Comparison of ENCODE assay signal across 34 mouse cellular contexts in the genomic region with DNA sequence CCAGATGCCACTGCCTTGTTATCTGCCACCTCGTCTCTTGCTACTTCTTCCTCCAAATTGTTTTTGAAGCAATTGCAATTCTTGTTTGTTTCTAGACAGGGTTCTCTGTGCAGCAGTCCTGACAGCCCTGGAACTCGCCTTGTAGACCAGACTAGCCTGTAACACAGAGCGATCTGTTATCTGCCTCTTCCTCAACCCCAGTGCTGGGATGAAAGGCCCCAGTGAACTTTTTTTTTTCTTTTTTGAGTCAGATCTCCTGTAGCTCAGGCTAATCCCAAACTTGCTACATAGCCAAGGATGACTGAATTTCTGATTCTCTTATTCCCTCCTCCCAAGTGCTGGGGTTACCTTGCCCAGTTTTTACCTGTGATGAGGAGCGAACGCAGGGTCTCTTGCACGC. TPM values are rescaled to one million over a fixed set of nuclear protein-coding genes. Genes with fewer than 3 reads are reported as not detected.
DNase-seq lines count a peak whose midpoint lies in the region; ATAC-seq and TF ChIP-seq lines count a peak whose summit lies in the region.
"Had no signal": no experiment of that assay in that cellular context is flagged by ENCODE, and none has a peak within 500 bp of the region (broad histone marks: within the 10 kb centered on the region; RNA-seq: fewer than 3 reads in every experiment).

No protein-coding gene starts in this region.

- TF ChIP-seq POLR2A in olfactory bulb, adult 2 months (IDR thresholded peaks at IDR 0.05; ENCODE audit: insufficient read depth, low read depth, low read length) = no peak

- no peaks in the 10 kb centered on the region for H3K27me3 ChIP-seq in kidney, embryonic 14.5 days (ENCODE audit: control insufficient read depth, insufficient read depth, low read length)
- H3K27me3 ChIP-seq in midbrain, postnatal 0 days (ENCODE audit: insufficient read depth, low read length) = no peaks in the 10 kb centered on the region
- no peaks in the 10 kb centered on the region for H3K27me3 ChIP-seq in midbrain, embryonic 15.5 days (replicated peaks)
- H3K27me3 ChIP-seq: embryonic facial prominence, embryonic 13.5 days; forebrain, embryonic 15.5 days; heart, embryonic 13.5 days had no signal

- H3K36me3 ChIP-seq in kidney, embryonic 14.5 days (ENCODE audit: control insufficient read depth, insufficient read depth, low read length) = no peaks in the 10 kb centered on the region
- H3K36me3 ChIP-seq in midbrain, postnatal 0 days (ENCODE audit: insufficient read depth, low read length) = no peaks in the 10 kb centered on the region
- H3K36me3 ChIP-seq in midbrain, embryonic 15.5 days (replicated peaks) = no peaks in the 10 kb centered on the region
- H3K36me3 ChIP-seq: embryonic facial prominence, embryonic 10.5 days; forebrain, embryonic 12.5 days; forebrain, embryonic 15.5 days had no signal

- no peak for TF ChIP-seq CTCF in midbrain, postnatal 0 days (IDR thresholded peaks at IDR 0.05)
- no peak for TF ChIP-seq CTCF in olfactory bulb, adult 2 months (IDR thresholded peaks at IDR 0.05; ENCODE audit: insufficient read depth, low read depth, low read length)
- TF ChIP-seq CTCF in left cerebral cortex, adult 2 months (IDR thresholded peaks at IDR 0.05) = no peak

- no peak for DNase-seq in kidney, postnatal 4 days
- no peak for DNase-seq in midbrain, postnatal 0 days (ENCODE audit: low spot score)
- DNase-seq in left cerebral cortex, adult 2 months (ENCODE audit: extremely low spot score in 1 of 2, low spot score in 2 of 2) = no peak
- DNase-seq: adrenal gland, adult 8-10 months; adrenal gland, postnatal 25 days; B cell, adult 2 months; cerebellum, adult 11-12 months; cerebellum, adult 8-10 months; cerebellum, postnatal 10 days; cerebellum, postnatal 36 days; embryo, embryonic 11 days; gastrocnemius, postnatal 25 days; heart, adult 2 months; heart, postnatal 14 days; heart, postnatal 4 days had no signal

- 86% methylated on average over 6 of the region's 6 CpGs for WGBS in kidney, embryonic 14.5 days
- 90% methylated on average over 6 of the region's 6 CpGs for WGBS in midbrain, postnatal 0 days
- WGBS in midbrain, embryonic 15.5 days = 84% methylated on average over 6 of the region's 6 CpGs
- 87% methylated on average over 6 of the region's 6 CpGs for WGBS in olfactory bulb, adult 2 months

- H3K9ac ChIP-seq in kidney, embryonic 14.5 days (ENCODE audit: low read depth, low read length) = peak overlapping the region; percentile 4; the same call in 1 of the 2 replicates
- 0 out of 2 replicates have a peak overlapping the region, but pooled peaks have one; percentile 19 for H3K9ac ChIP-seq in midbrain, postnatal 0 days (replicated peaks; ENCODE audit: low read length, poor library complexity, severe bottlenecking)
- no peak overlapping the region for H3K9ac ChIP-seq in midbrain, embryonic 15.5 days
- H3K9ac ChIP-seq: embryonic facial prominence, embryonic 13.5 days; forebrain, embryonic 12.5 days; forebrain, embryonic 15.5 days; heart, embryonic 13.5 days had no signal

- H3K4me1 ChIP-seq in kidney, embryonic 14.5 days (ENCODE audit: control insufficient read depth, insufficient read depth, low read length) = peaks cover 19% of the 10 kb centered on the region; the same call in 1 of the 2 replicates
- H3K4me1 ChIP-seq in midbrain, postnatal 0 days (ENCODE audit: insufficient read depth, low read length) = peaks cover 28% of the 10 kb centered on the region
- H3K4me1 ChIP-seq in midbrain, embryonic 15.5 days = peaks cover 42% of the 10 kb centered on the region
- H3K4me1 ChIP-seq in olfactory bulb, adult 2 months (ENCODE audit: control insufficient read depth, insufficient read depth, low read length) = peaks cover 24% of the 10 kb centered on the region

- ATAC-seq in kidney, embryonic 14.5 days (ENCODE audit: low FRiP score, low TSS enrichment) = no peak
- no peak for ATAC-seq in midbrain, postnatal 0 days (ENCODE audit: low FRiP score)
- ATAC-seq in midbrain, embryonic 15.5 days (replicated peaks) = no peak
- ATAC-seq: forebrain, embryonic 15.5 days; hindbrain, embryonic 16.5 days had no signal

- H3K4me3 ChIP-seq in kidney, embryonic 14.5 days (ENCODE audit: low read length) = no peak overlapping the region
- no peak overlapping the region for H3K4me3 ChIP-seq in midbrain, postnatal 0 days (ENCODE audit: low read depth, low read length)
- H3K4me3 ChIP-seq in midbrain, embryonic 15.5 days = no peak overlapping the region
- no peak overlapping the region for H3K4me3 ChIP-seq in olfactory bulb, adult 2 months (ENCODE audit: insufficient read depth, low read depth, low read length)
- H3K4me3 ChIP-seq in left cerebral cortex, adult 2 months = no peak overlapping the region
- H3K4me3 ChIP-seq: embryonic facial prominence, embryonic 10.5 days; embryonic facial prominence, embryonic 13.5 days; erythroblast, embryonic 14.5 days; forebrain, embryonic 12.5 days; forebrain, embryonic 15.5 days; heart, adult 2 months; heart, embryonic 10.5 days; heart, embryonic 13.5 days had no signal

- no peak overlapping the region for H3K4me2 ChIP-seq in kidney, embryonic 14.5 days (replicated peaks; ENCODE audit: low read depth, low read length)
- H3K4me2 ChIP-seq in midbrain, postnatal 0 days (ENCODE audit: low read depth, low read length, poor library complexity, severe bottlenecking) = no peak overlapping the region
- no peak overlapping the region for H3K4me2 ChIP-seq in midbrain, embryonic 15.5 days
- H3K4me2 ChIP-seq: embryonic facial prominence, embryonic 13.5 days; forebrain, embryonic 12.5 days; forebrain, embryonic 15.5 days; heart, embryonic 13.5 days had no signal

- H3K9me3 ChIP-seq in kidney, embryonic 14.5 days (ENCODE audit: control insufficient read depth, low read length) = no peaks in the 10 kb centered on the region
- no peaks in the 10 kb centered on the region for H3K9me3 ChIP-seq in midbrain, postnatal 0 days (ENCODE audit: low read length)
- H3K9me3 ChIP-seq in midbrain, embryonic 15.5 days = no peaks in the 10 kb centered on the region
- H3K9me3 ChIP-seq: embryonic facial prominence, embryonic 13.5 days; forebrain, embryonic 12.5 days; forebrain, embryonic 15.5 days; G1E; heart, embryonic 10.5 days; heart, embryonic 13.5 days had no signal

- no peak overlapping the region for H3K27ac ChIP-seq in kidney, embryonic 14.5 days (ENCODE audit: low read depth, low read length)
- H3K27ac ChIP-seq in midbrain, postnatal 0 days (ENCODE audit: low read depth, low read length) = no peak overlapping the region
- H3K27ac ChIP-seq in midbrain, embryonic 15.5 days = no peak overlapping the region
- 0 out of 2 replicates have a peak overlapping the region, but pooled peaks have one; percentile 93 for H3K27ac ChIP-seq in olfactory bulb, adult 2 months (ENCODE audit: insufficient read depth, low read depth, low read length)
- no peak overlapping the region; the same call in 1 of the 2 replicates for H3K27ac ChIP-seq in left cerebral cortex, adult 2 months
- H3K27ac ChIP-seq: embryonic facial prominence, embryonic 10.5 days; forebrain, embryonic 12.5 days; forebrain, embryonic 15.5 days; heart, adult 2 months; heart, embryonic 13.5 days had no signal

- intact Hi-C loops in left cerebral cortex, adult 2 months (cut with DNase I) = no loop called here

RNA-seq across cellular contexts. Expression of gene Ccdc71, which starts 5.9 kb away (rescaled TPM):
- polyA plus RNA-seq in kidney, embryonic 14.5 days (2014; fragmentation: Nextera tagmentation; extraction: Ambion mirVana) = 50.7 and 54.7 TPM in 2 replicates
- 37.3 and 39.8 TPM in 2 replicates for total RNA-seq in midbrain, postnatal 0 days (2014; rRNA removed)
- 56.8 and 61.2 TPM in 2 replicates for polyA plus RNA-seq in midbrain, postnatal 0 days (2015; fragmentation: Nextera tagmentation; extraction: Ambion mirVana)
- polyA plus RNA-seq in midbrain, embryonic 15.5 days (2015; fragmentation: Nextera tagmentation; extraction: Ambion mirVana) = 70.2 and 71.4 TPM in 2 replicates
- polyA plus RNA-seq in olfactory bulb, adult 2 months (2012; ENCODE audit: insufficient read depth, insufficient read length, low replicate concordance, missing spikeins) = not detected in 2 replicates
- total RNA-seq in left cerebral cortex, adult 2 months (2021) = 10 to 100 TPM; 31.3 to 44.6 TPM

RNA-seq across cellular contexts. Expression of gene Klhdc8b, which starts 7.0 kb away (rescaled TPM):
- polyA plus RNA-seq in kidney, embryonic 14.5 days (2014; fragmentation: Nextera tagmentation; extraction: Ambion mirVana) = 21.6 and 22.9 TPM in 2 replicates
- 82.4 and 86.3 TPM in 2 replicates for total RNA-seq in midbrain, postnatal 0 days (2014; rRNA removed)
- 56.1 and 59.2 TPM in 2 replicates for polyA plus RNA-seq in midbrain, postnatal 0 days (2015; fragmentation: Nextera tagmentation; extraction: Ambion mirVana)
- polyA plus RNA-seq in midbrain, embryonic 15.5 days (2015; fragmentation: Nextera tagmentation; extraction: Ambion mirVana) = 82.8 and 87.3 TPM in 2 replicates
- not detected in 2 replicates for polyA plus RNA-seq in olfactory bulb, adult 2 months (2012; ENCODE audit: insufficient read depth, insufficient read length, low replicate concordance, missing spikeins)
- 10 to 100 TPM; 30.7 to 32.8 TPM for total RNA-seq in left cerebral cortex, adult 2 months (2021)

RNA-seq across cellular contexts. Expression of gene BC048562, which starts 18.1 kb away (rescaled TPM):
- polyA plus RNA-seq in kidney, embryonic 14.5 days (2014; fragmentation: Nextera tagmentation; extraction: Ambion mirVana) = not detected in 2 replicates
- not detected in 2 replicates for total RNA-seq in midbrain, postnatal 0 days (2014; rRNA removed)
- polyA plus RNA-seq in midbrain, postnatal 0 days (2015; fragmentation: Nextera tagmentation; extraction: Ambion mirVana) = not detected in 2 replicates
- polyA plus RNA-seq in midbrain, embryonic 15.5 days (2015; fragmentation: Nextera tagmentation; extraction: Ambion mirVana) = not detected in 2 replicates
- polyA plus RNA-seq in olfactory bulb, adult 2 months (2012; ENCODE audit: insufficient read depth, insufficient read length, low replicate concordance, missing spikeins) = not detected in 2 replicates
- total RNA-seq in left cerebral cortex, adult 2 months (2021) = not detected
- total RNA-seq: adrenal gland, adult 8-10 months; adrenal gland, postnatal 25 days; CH12.LX; gastrocnemius, adult 8-10 months; gastrocnemius, postnatal 25 days; granulocyte monocyte progenitor cell, adult 5-6 weeks; heart, adult 2 months; heart, postnatal 14 days; heart, postnatal 4 days had no signal
- polyA plus RNA-seq: brain, embryonic 14.5 days; cortical plate, adult 2 months; embryonic facial prominence, embryonic 10.5 days; embryonic facial prominence, embryonic 13.5 days; erythroblast, embryonic 14.5 days; forebrain, embryonic 12.5 days; forebrain, embryonic 15.5 days; heart, adult 2 months; heart, embryonic 10.5 days; heart, embryonic 13.5 days; heart, embryonic 16.5 days; hindbrain, embryonic 11.5 days; hindbrain, embryonic 16.5 days had no signal

RNA-seq across cellular contexts. Expression of gene Lamb2, which starts 25.1 kb away (rescaled TPM):
- polyA plus RNA-seq in kidney, embryonic 14.5 days (2014; fragmentation: Nextera tagmentation; extraction: Ambion mirVana) = 21.5 and 31.9 TPM in 2 replicates
- 56.5 and 169 TPM in 2 replicates for total RNA-seq in midbrain, postnatal 0 days (2014; rRNA removed)
- polyA plus RNA-seq in midbrain, postnatal 0 days (2015; fragmentation: Nextera tagmentation; extraction: Ambion mirVana) = 15.8 and 18.5 TPM in 2 replicates
- polyA plus RNA-seq in midbrain, embryonic 15.5 days (2015; fragmentation: Nextera tagmentation; extraction: Ambion mirVana) = 19.1 and 22.7 TPM in 2 replicates
- not detected in 2 replicates for polyA plus RNA-seq in olfactory bulb, adult 2 months (2012; ENCODE audit: insufficient read depth, insufficient read length, low replicate concordance, missing spikeins)
- total RNA-seq in left cerebral cortex, adult 2 months (2021) = 10 to 100 TPM; 28.2 to 29.4 TPM

RNA-seq across cellular contexts. Expression of gene Ccdc36, which starts 26.1 kb away (rescaled TPM):
- 1.8 and 2.9 TPM in 2 replicates for polyA plus RNA-seq in kidney, embryonic 14.5 days (2014; fragmentation: Nextera tagmentation; extraction: Ambion mirVana)
- total RNA-seq in midbrain, postnatal 0 days (2014; rRNA removed) = 1.5 and 2.0 TPM in 2 replicates
- 1.9 TPM in 2 replicates for polyA plus RNA-seq in midbrain, postnatal 0 days (2015; fragmentation: Nextera tagmentation; extraction: Ambion mirVana)
- 1.7 and 1.8 TPM in 2 replicates for polyA plus RNA-seq in midbrain, embryonic 15.5 days (2015; fragmentation: Nextera tagmentation; extraction: Ambion mirVana)
- polyA plus RNA-seq in olfactory bulb, adult 2 months (2012; ENCODE audit: insufficient read depth, insufficient read length, low replicate concordance, missing spikeins) = not detected in 2 replicates
- under 1 TPM; 0.26 to 0.29 TPM for total RNA-seq in left cerebral cortex, adult 2 months (2021)
- total RNA-seq: adrenal gland, postnatal 25 days; gastrocnemius, adult 8-10 months; gastrocnemius, postnatal 25 days; heart, adult 2 months; heart, postnatal 14 days had no signal
- polyA plus RNA-seq: erythroblast, embryonic 14.5 days; G1E; heart, adult 2 months had no signal

Comparison
In these comparisons a context has a peak if more than half of its experiments do, and no peak if none do; other contexts are left out.
1. RNA of gene Ccdc71, which starts 5.9 kb away (polyA plus RNA-seq): 70.2 to 71.4 TPM in midbrain, embryonic 15.5 days, 56.8 to 61.2 TPM in midbrain, postnatal 0 days and 50.7 to 54.7 TPM in kidney, embryonic 14.5 days; not detected in olfactory bulb, adult 2 months; every median in the first group is over 10 times any median in the second.
2. RNA of gene Klhdc8b, which starts 7.0 kb away (polyA plus RNA-seq): 82.8 to 87.3 TPM in midbrain, embryonic 15.5 days, 56.1 to 59.2 TPM in midbrain, postnatal 0 days and 21.6 to 22.9 TPM in kidney, embryonic 14.5 days; not detected in olfactory bulb, adult 2 months; every median in the first group is over 10 times any median in the second.